Mouse (Mus musculus): ENCODE data around the gene Ern1. TPM values are rescaled to one million over a fixed set of nuclear protein-coding genes. Genes with fewer than 3 reads are reported as not detected.

Ern1 gene
- polyA plus RNA-seq, 2 experiments: 6.4 to 12.5 TPM

DNA sequence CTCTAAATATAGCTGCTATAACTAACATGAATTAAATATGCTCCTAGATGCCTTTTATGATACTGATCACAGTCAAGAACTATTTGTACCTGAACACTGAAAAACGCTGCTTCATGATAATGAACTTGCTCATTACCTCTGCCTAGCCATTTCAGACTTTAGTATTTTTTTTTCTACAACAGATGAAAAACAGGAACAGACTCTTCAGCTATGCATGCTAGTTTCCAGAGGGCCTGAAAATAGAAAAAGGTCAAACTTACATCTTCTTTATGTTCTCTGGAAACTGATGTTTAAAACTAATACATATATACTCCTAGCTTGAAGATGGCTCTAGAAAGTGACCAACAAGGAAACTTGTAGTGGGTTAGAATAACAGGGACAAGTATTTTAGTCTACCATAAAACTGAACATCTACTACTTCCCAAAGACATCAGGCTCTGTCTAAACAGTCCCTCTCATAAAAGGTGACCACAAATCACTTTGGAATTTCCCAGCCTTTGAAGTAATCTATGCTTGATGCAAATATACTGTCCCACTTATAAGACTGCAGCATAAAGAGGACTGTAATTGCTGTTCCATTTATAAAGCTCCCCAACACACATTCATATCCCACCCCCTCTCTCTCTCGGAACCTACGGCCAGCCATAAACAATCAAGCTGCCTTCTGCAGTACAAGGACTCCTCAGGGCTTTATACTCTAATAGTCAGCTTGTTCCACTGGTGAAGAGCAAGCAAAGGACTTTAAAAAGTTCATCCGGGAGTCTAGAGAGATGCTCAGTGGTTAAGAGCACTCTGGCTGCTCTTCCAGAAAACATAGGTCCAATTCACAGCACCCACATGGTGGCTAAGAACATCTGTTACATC lies 22.7 kb downstream of the Ern1 start:
- Histone ChIP-seq H3K4me2 (replicated peaks; ENCODE audit: low read depth, low read length, severe bottlenecking) (no peak overlapping the region), H3K36me3 (ENCODE audit: control insufficient read depth, insufficient read depth, low read length) (no peaks in the 10 kb centered on the region), H3K4me1 (ENCODE audit: control insufficient read depth, insufficient read depth, low read length) (no peaks in the 10 kb centered on the region), H3K4me3 (replicated peaks; ENCODE audit: low read length) (no peak overlapping the region), H3K9ac (ENCODE audit: low read depth, low read length, severe bottlenecking) (no peak overlapping the region), H3K9me3 (ENCODE audit: control insufficient read depth, low read length) (no peaks in the 10 kb centered on the region), H3K27me3 (ENCODE audit: control insufficient read depth, insufficient read depth, low read length) (no peaks in the 10 kb centered on the region), H3K27ac (replicated peaks; ENCODE audit: low read depth, low read length) (no peak overlapping the region)
- ATAC-seq (ENCODE audit: low FRiP score, low read depth): no peak
- TF ChIP-seq POLR2A (IDR thresholded peaks at IDR 0.05; ENCODE audit: borderline replicate concordance, extremely low read depth, insufficient read depth, insufficient read length): no peak
- 41% methylated on average over 4 of the region's 4 CpGs for WGBS
- no peak for DNase-seq (ENCODE audit: low spot score)

DNA sequence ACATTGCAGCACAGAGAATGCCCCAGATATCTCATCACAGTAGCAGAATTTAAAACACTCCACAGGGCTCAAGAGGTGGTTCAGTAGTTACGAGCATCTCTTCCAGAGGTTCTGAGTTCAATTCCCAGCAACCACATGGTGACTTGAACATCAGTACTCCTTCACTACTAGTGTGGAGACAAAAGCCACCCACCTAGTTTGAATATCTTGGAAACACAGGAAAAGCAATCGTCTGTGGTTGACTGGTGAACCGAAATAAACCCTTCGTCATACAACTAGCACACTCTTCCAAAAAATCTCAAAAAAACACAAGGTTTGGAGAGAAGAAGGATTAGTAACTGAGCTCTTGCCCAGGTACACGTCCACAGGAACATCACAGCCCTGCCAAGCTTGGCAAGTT lies 23.8 kb downstream of the Ern1 start:
- Histone ChIP-seq H3K9me3 (ENCODE audit: control insufficient read depth, low read length) (no peaks in the 10 kb centered on the region), H3K4me2 (replicated peaks; ENCODE audit: low read depth, low read length, severe bottlenecking) (no peak overlapping the region), H3K36me3 (ENCODE audit: control insufficient read depth, insufficient read depth, low read length) (no peaks in the 10 kb centered on the region), H3K27me3 (ENCODE audit: control insufficient read depth, insufficient read depth, low read length) (no peaks in the 10 kb centered on the region), H3K4me3 (replicated peaks; ENCODE audit: low read length) (no peak overlapping the region), H3K27ac (replicated peaks; ENCODE audit: low read depth, low read length) (no peak overlapping the region), H3K9ac (ENCODE audit: low read depth, low read length, severe bottlenecking) (no peak overlapping the region), H3K4me1 (ENCODE audit: control insufficient read depth, insufficient read depth, low read length) (no peaks in the 10 kb centered on the region)
- no peak for ATAC-seq (ENCODE audit: low FRiP score, low read depth)
- DNase-seq (ENCODE audit: low spot score): no peak
- WGBS: 74% methylated on average over 5 of the region's 5 CpGs
- no peak for TF ChIP-seq POLR2A (IDR thresholded peaks at IDR 0.05; ENCODE audit: borderline replicate concordance, extremely low read depth, insufficient read depth, insufficient read length)

DNA sequence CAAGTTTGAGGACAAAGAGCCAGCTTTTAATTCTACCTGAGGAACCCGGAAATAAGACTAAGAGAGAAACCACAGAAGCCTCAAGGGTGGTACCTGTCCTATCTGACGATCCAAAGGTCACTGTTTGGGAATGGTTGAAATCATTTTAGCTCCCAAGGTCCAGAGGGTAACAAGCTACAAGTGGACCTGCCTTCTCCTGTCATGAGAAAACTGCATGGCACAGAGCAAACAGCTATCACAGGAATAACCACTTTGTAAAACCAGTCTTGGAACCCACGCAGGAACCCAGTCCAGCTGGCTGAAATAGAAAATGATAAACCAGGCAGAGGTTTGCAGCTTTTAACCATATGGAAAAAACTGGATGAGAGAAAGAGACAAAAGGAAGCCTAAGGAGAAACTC lies 25.3 kb downstream of the Ern1 start:
- H3K27me3 ChIP-seq (ENCODE audit: control insufficient read depth, insufficient read depth, low read length): no peaks in the 10 kb centered on the region
- TF ChIP-seq POLR2A (IDR thresholded peaks at IDR 0.05; ENCODE audit: borderline replicate concordance, extremely low read depth, insufficient read depth, insufficient read length): no peak
- no peak overlapping the region for H3K9ac ChIP-seq (ENCODE audit: low read depth, low read length, severe bottlenecking)
- no peak overlapping the region for H3K4me3 ChIP-seq (replicated peaks; ENCODE audit: low read length)
- DNase-seq (ENCODE audit: low spot score) (no peak), ATAC-seq (ENCODE audit: low FRiP score, low read depth) (no peak)
- no peaks in the 10 kb centered on the region for H3K4me1 ChIP-seq (ENCODE audit: control insufficient read depth, insufficient read depth, low read length)
- no peaks in the 10 kb centered on the region for H3K36me3 ChIP-seq (ENCODE audit: control insufficient read depth, insufficient read depth, low read length)
- H3K9me3 ChIP-seq (ENCODE audit: control insufficient read depth, low read length): no peaks in the 10 kb centered on the region
- H3K27ac ChIP-seq (replicated peaks; ENCODE audit: low read depth, low read length): no peak overlapping the region
- 72% methylated on average over 3 of the region's 3 CpGs for WGBS
- H3K4me2 ChIP-seq (replicated peaks; ENCODE audit: low read depth, low read length, severe bottlenecking): no peak overlapping the region

DNA sequence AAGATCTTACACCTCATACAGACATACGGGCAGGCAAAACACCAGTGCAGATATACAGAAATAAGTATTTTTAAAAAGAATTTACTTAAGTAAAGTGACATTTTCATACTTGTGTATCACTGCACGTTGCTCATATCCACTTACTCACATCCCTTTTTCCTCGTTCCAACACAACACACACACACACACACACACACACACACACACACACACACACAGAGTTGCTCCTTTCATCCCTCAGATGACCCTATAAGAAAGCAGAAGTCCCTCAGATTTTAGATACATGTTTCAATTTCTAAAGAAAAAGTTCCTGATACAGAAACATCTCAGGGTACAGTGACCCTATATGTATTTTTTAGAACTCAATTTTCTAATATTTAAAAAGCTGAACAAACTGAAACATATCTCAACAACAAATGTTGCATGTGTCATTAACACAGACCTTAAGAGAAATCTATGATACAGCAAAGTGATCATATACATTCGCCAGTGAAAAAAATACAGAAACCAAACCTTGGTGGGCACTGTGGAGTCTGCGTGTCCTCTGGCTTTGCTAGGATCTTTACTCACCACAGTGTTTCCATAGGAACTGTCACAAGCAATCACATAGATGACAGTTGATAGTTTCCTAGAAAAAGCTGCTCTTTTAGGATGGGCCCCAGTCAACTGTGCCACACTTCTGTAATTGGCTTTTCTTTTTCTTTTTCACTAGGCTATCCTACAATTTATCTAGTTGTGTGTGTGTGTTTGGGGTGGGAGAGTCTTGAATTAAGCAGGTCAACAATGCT lies 26.3 kb downstream of the Ern1 start:
- ATAC-seq (ENCODE audit: low FRiP score, low read depth) (no peak), DNase-seq (ENCODE audit: low spot score) (no peak)
- Histone ChIP-seq H3K27me3 (ENCODE audit: control insufficient read depth, insufficient read depth, low read length) (no peaks in the 10 kb centered on the region), H3K4me2 (replicated peaks; ENCODE audit: low read depth, low read length, severe bottlenecking) (no peak overlapping the region), H3K4me3 (replicated peaks; ENCODE audit: low read length) (no peak overlapping the region), H3K9ac (ENCODE audit: low read depth, low read length, severe bottlenecking) (no peak overlapping the region), H3K36me3 (ENCODE audit: control insufficient read depth, insufficient read depth, low read length) (no peaks in the 10 kb centered on the region), H3K4me1 (ENCODE audit: control insufficient read depth, insufficient read depth, low read length) (no peaks in the 10 kb centered on the region), H3K9me3 (ENCODE audit: control insufficient read depth, low read length) (no peaks in the 10 kb centered on the region), H3K27ac (replicated peaks; ENCODE audit: low read depth, low read length) (no peak overlapping the region)
- WGBS: 90% methylated on average over 5 of the region's 5 CpGs
- TF ChIP-seq POLR2A (IDR thresholded peaks at IDR 0.05; ENCODE audit: borderline replicate concordance, extremely low read depth, insufficient read depth, insufficient read length): no peak

DNA sequence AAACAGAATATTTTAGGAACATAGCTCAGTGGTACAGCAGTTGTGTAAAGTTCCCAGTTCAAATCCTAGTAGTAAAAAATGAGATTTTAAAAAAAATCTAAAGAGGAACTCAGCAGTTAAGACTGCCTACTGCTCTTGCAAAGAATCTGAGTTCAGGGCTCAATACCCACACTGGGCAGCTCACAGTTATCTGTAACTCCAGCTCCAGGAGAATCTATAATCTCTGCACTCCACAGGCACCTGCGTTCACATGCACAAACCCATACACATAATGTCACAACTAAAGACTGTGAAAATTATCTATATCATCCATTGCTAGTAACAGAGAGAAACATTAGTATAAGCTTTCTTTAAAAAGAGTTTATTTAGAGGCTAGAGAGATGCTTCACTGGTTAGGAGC lies 27.0 kb downstream of the Ern1 start:
- Histone ChIP-seq H3K27me3 (ENCODE audit: control insufficient read depth, insufficient read depth, low read length) (no peaks in the 10 kb centered on the region), H3K9me3 (ENCODE audit: control insufficient read depth, low read length) (no peaks in the 10 kb centered on the region), H3K4me2 (replicated peaks; ENCODE audit: low read depth, low read length, severe bottlenecking) (no peak overlapping the region), H3K4me1 (ENCODE audit: control insufficient read depth, insufficient read depth, low read length) (no peaks in the 10 kb centered on the region), H3K4me3 (replicated peaks; ENCODE audit: low read length) (no peak overlapping the region), H3K9ac (ENCODE audit: low read depth, low read length, severe bottlenecking) (no peak overlapping the region), H3K27ac (replicated peaks; ENCODE audit: low read depth, low read length) (no peak overlapping the region), H3K36me3 (ENCODE audit: control insufficient read depth, insufficient read depth, low read length) (no peaks in the 10 kb centered on the region)
- WGBS: 100% methylated on average over 1 of the region's 1 CpGs
- no peak for TF ChIP-seq POLR2A (IDR thresholded peaks at IDR 0.05; ENCODE audit: borderline replicate concordance, extremely low read depth, insufficient read depth, insufficient read length)
- DNase-seq (ENCODE audit: low spot score): no peak
- ATAC-seq (ENCODE audit: low FRiP score, low read depth): no peak
